11 mouse cellular contexts compared by ENCODE assay signal in genomic region chr9:52792596-52792995, GRCm38 (mm10).
DNase-seq lines count a peak whose midpoint lies in the region; ATAC-seq and TF ChIP-seq lines count a peak whose summit lies in the region.
"Had no signal": no experiment of that assay in that cellular context is flagged by ENCODE, and none has a peak within 500 bp of the region (broad histone marks: within the 10 kb centered on the region; RNA-seq: fewer than 3 reads in every experiment).

No protein-coding gene starts in this region.

- no peak for TF ChIP-seq EP300 in stomach, postnatal 0 days (optimal IDR thresholded peaks at IDR 0.05)

- H3K9me3 ChIP-seq in stomach, postnatal 0 days (ENCODE audit: control insufficient read depth, low read length) = no peaks in the 10 kb centered on the region
- H3K9me3 ChIP-seq: limb, embryonic 12.5 days had no signal

- 46% methylated on average over 1 of the region's 1 CpGs for WGBS in stomach, postnatal 0 days

- no peak overlapping the region for H3K9ac ChIP-seq in stomach, postnatal 0 days (ENCODE audit: low read length)
- H3K9ac ChIP-seq: limb, embryonic 12.5 days had no signal

- intact Hi-C loops in left cerebral cortex, postnatal 14 days (cut with DNase I) = no loop called here
- intact Hi-C loops in heart, postnatal 25 days (cut with DNase I) = no loop called here

- DNase-seq in frontal cortex, postnatal 25 days (ENCODE audit: low spot score in 2 of 2) = no peak
- peak; percentile 85 for DNase-seq in NIH3T3 (ENCODE audit: low read depth)
- DNase-seq in cerebellum, postnatal 36 days = peak; percentile 39 to 49
- DNase-seq in left cerebral cortex, postnatal 14 days (ENCODE audit: low spot score in 2 of 2) = peak; percentile 30 to 75
- DNase-seq in ovary, postnatal 10 days (ENCODE audit: low spot score) = no peak
- no peak for DNase-seq in heart, postnatal 25 days (ENCODE audit: low spot score)
- DNase-seq in stomach, postnatal 0 days (ENCODE audit: low spot score) = no peak
- DNase-seq: lung, postnatal 14 days had no signal

- H3K4me3 ChIP-seq in stomach, postnatal 0 days (ENCODE audit: low read depth, low read length) = no peak overlapping the region
- H3K4me3 ChIP-seq: limb, embryonic 12.5 days had no signal

- H3K27ac ChIP-seq in stomach, postnatal 0 days (replicated peaks) = no peak overlapping the region
- H3K27ac ChIP-seq: limb, embryonic 12.5 days had no signal

- peak; percentile 90 for ATAC-seq in frontal cortex, adult (ENCODE audit: low TSS enrichment)
- no peak for ATAC-seq in stomach, postnatal 0 days (ENCODE audit: low FRiP score, low TSS enrichment)

- H3K4me1 ChIP-seq in stomach, postnatal 0 days (replicated peaks; ENCODE audit: control insufficient read depth, insufficient read depth) = no peaks in the 10 kb centered on the region
- H3K4me1 ChIP-seq: limb, embryonic 12.5 days had no signal

- no peak overlapping the region for H3K4me2 ChIP-seq in stomach, postnatal 0 days (replicated peaks; ENCODE audit: low read depth)
- H3K4me2 ChIP-seq: heart, embryonic 11.5 days; limb, embryonic 12.5 days had no signal

- H3K27me3 ChIP-seq in stomach, postnatal 0 days (ENCODE audit: control insufficient read depth, insufficient read depth, low read length) = no peaks in the 10 kb centered on the region
- H3K27me3 ChIP-seq: limb, embryonic 12.5 days had no signal

- TF ChIP-seq CTCF in stomach, postnatal 0 days (IDR thresholded peaks at IDR 0.05; ENCODE audit: low read depth) = no peak

- no peaks in the 10 kb centered on the region for H3K36me3 ChIP-seq in stomach, postnatal 0 days (ENCODE audit: control insufficient read depth, insufficient read depth, low read length)
- H3K36me3 ChIP-seq: limb, embryonic 12.5 days had no signal

Comparison
In these comparisons a context has a peak if more than half of its experiments do, and no peak if none do; other contexts are left out.
1. DNase-seq: peak in NIH3T3 (single experiment), cerebellum, postnatal 36 days (2 of 2) and left cerebral cortex, postnatal 14 days (2 of 2); none in frontal cortex, postnatal 25 days (0 of 2), ovary, postnatal 10 days (single experiment), heart, postnatal 25 days (single experiment) and stomach, postnatal 0 days (single experiment).